Mouse (Mus musculus): ENCODE results near the gene Mapt. TPM values are rescaled to one million over a fixed set of nuclear protein-coding genes. Genes with fewer than 3 reads are reported as not detected.

The Mapt gene
- polyA plus RNA-seq, 1 experiment from 2014 or later, result 939 TPM

GRCm38 (mm10) chr11:104230066-104230778 is 968 bp upstream of the Mapt start:
- no peaks in the 10 kb centered on the region for H3K27me3 ChIP-seq (ENCODE audit: control insufficient read depth, insufficient read depth, low read length)
- DNase-seq (ENCODE audit: low spot score) (no peak), ATAC-seq (ENCODE audit: low FRiP score) (no peak)
- peaks cover 16% of the 10 kb centered on the region for H3K4me1 ChIP-seq (replicated peaks; ENCODE audit: control insufficient read depth, insufficient read depth, low read length)
- peak overlapping the region; percentile 98 for H3K9ac ChIP-seq
- H3K27ac ChIP-seq, result peak overlapping the region; percentile 98
- H3K36me3 ChIP-seq (replicated peaks; ENCODE audit: control insufficient read depth, insufficient read depth), result no peaks in the 10 kb centered on the region
- peak overlapping the region; percentile 83 for H3K4me3 ChIP-seq (replicated peaks; ENCODE audit: low read length)
- no peaks in the 10 kb centered on the region for H3K9me3 ChIP-seq (ENCODE audit: control insufficient read depth, low read length)
- peak overlapping the region; percentile 83 for H3K4me2 ChIP-seq (replicated peaks)
- WGBS, result 12% methylated on average over 9 of the region's 9 CpGs

- WGBS, result under 1% methylated on average over 69 of the region's 72 CpGs
- Histone ChIP-seq H3K9ac (peak overlapping the region; percentile 98), H3K9me3 (ENCODE audit: control insufficient read depth, low read length) (no peaks in the 10 kb centered on the region)
These were observed 1.2 kb downstream of the Mapt start for GRCm38 (mm10) chr11:104232141-104233061.

GRCm38 (mm10) chr11:104233101-104233500 is 1.9 kb downstream of the Mapt start:
- Histone ChIP-seq H3K4me2 (replicated peaks) (peak overlapping the region; percentile 83), H3K4me3 (replicated peaks; ENCODE audit: low read length) (peak overlapping the region; percentile 83), H3K36me3 (replicated peaks; ENCODE audit: control insufficient read depth, insufficient read depth) (no peaks in the 10 kb centered on the region), H3K4me1 (replicated peaks; ENCODE audit: control insufficient read depth, insufficient read depth, low read length) (peaks cover 45% of the 10 kb centered on the region), H3K27me3 (ENCODE audit: control insufficient read depth, insufficient read depth, low read length) (peaks cover 4% of the 10 kb centered on the region; the same call in 1 of the 2 replicates), H3K9me3 (ENCODE audit: control insufficient read depth, low read length) (no peaks in the 10 kb centered on the region), H3K9ac (peak overlapping the region; percentile 98), H3K27ac (peak overlapping the region; percentile 98)
- ATAC-seq (ENCODE audit: low FRiP score), result no peak
- no peak for DNase-seq (ENCODE audit: low spot score)
- 0% methylated on average over 10 of the region's 10 CpGs for WGBS

More at GRCm38 (mm10) chr11:104232141-104233061, 1.2 kb downstream of the Mapt start:
- Histone ChIP-seq H3K4me2 (replicated peaks) (peak overlapping the region; percentile 83), H3K4me3 (replicated peaks; ENCODE audit: low read length) (peak overlapping the region; percentile 83), H3K27ac (peak overlapping the region; percentile 98), H3K36me3 (replicated peaks; ENCODE audit: control insufficient read depth, insufficient read depth) (no peaks in the 10 kb centered on the region), H3K27me3 (ENCODE audit: control insufficient read depth, insufficient read depth, low read length) (peaks cover 4% of the 10 kb centered on the region; the same call in 1 of the 2 replicates), H3K4me1 (replicated peaks; ENCODE audit: control insufficient read depth, insufficient read depth, low read length) (peaks cover 38% of the 10 kb centered on the region)
- peak; percentile 76 for DNase-seq (ENCODE audit: low spot score)
- peak; percentile 74 for ATAC-seq (ENCODE audit: low FRiP score)

- Histone ChIP-seq H3K9ac (peak overlapping the region; percentile 98), H3K36me3 (replicated peaks; ENCODE audit: control insufficient read depth, insufficient read depth) (no peaks in the 10 kb centered on the region), H3K27me3 (ENCODE audit: control insufficient read depth, insufficient read depth, low read length) (peaks cover 4% of the 10 kb centered on the region; the same call in 1 of the 2 replicates), H3K4me1 (replicated peaks; ENCODE audit: control insufficient read depth, insufficient read depth, low read length) (peaks cover 48% of the 10 kb centered on the region), H3K27ac (peak overlapping the region; percentile 98), H3K4me2 (replicated peaks) (peak overlapping the region; percentile 83), H3K4me3 (replicated peaks; ENCODE audit: low read length) (peak overlapping the region; percentile 83), H3K9me3 (ENCODE audit: control insufficient read depth, low read length) (no peaks in the 10 kb centered on the region)
- no peak for DNase-seq (ENCODE audit: low spot score)
- ATAC-seq (ENCODE audit: low FRiP score), result no peak
- WGBS, result 2% methylated on average over 30 of the region's 30 CpGs
These were observed 2.5 kb downstream of the Mapt start for GRCm38 (mm10) chr11:104233574-104234206.

GRCm38 (mm10) chr11:104234680-104235079 is 3.5 kb downstream of the Mapt start:
- WGBS, result 35% methylated on average over 6 of the region's 6 CpGs
- H3K27me3 ChIP-seq (ENCODE audit: control insufficient read depth, insufficient read depth, low read length), result peaks cover 4% of the 10 kb centered on the region; the same call in 1 of the 2 replicates
- H3K27ac ChIP-seq, result no peak overlapping the region
- H3K9me3 ChIP-seq (ENCODE audit: control insufficient read depth, low read length), result no peaks in the 10 kb centered on the region
- H3K9ac ChIP-seq, result peak overlapping the region; percentile 98
- peak overlapping the region; percentile 83 for H3K4me2 ChIP-seq (replicated peaks)
- peaks cover 48% of the 10 kb centered on the region for H3K4me1 ChIP-seq (replicated peaks; ENCODE audit: control insufficient read depth, insufficient read depth, low read length)
- H3K4me3 ChIP-seq (replicated peaks; ENCODE audit: low read length), result peak overlapping the region; percentile 83
- no peak for ATAC-seq (ENCODE audit: low FRiP score)
- DNase-seq (ENCODE audit: low spot score), result no peak
- no peaks in the 10 kb centered on the region for H3K36me3 ChIP-seq (replicated peaks; ENCODE audit: control insufficient read depth, insufficient read depth)

GRCm38 (mm10) chr11:104235881-104236280 is 4.7 kb downstream of the Mapt start:
- H3K4me1 ChIP-seq (replicated peaks; ENCODE audit: control insufficient read depth, insufficient read depth, low read length), result peaks cover 43% of the 10 kb centered on the region
- peaks cover 4% of the 10 kb centered on the region; the same call in 1 of the 2 replicates for H3K27me3 ChIP-seq (ENCODE audit: control insufficient read depth, insufficient read depth, low read length)
- peak overlapping the region; percentile 83 for H3K4me2 ChIP-seq (replicated peaks)
- H3K4me3 ChIP-seq (replicated peaks; ENCODE audit: low read length), result peak overlapping the region; percentile 83
- ATAC-seq (ENCODE audit: low FRiP score) (no peak), DNase-seq (ENCODE audit: low spot score) (no peak)
- H3K36me3 ChIP-seq (replicated peaks; ENCODE audit: control insufficient read depth, insufficient read depth), result no peaks in the 10 kb centered on the region
- peak overlapping the region; percentile 98; the same call in 1 of the 2 replicates for H3K9ac ChIP-seq
- no peak overlapping the region for H3K27ac ChIP-seq
- WGBS, result 73% methylated on average over 2 of the region's 2 CpGs
- H3K9me3 ChIP-seq (ENCODE audit: control insufficient read depth, low read length), result no peaks in the 10 kb centered on the region

- Histone ChIP-seq H3K9me3 (ENCODE audit: control insufficient read depth, low read length) (no peaks in the 10 kb centered on the region), H3K4me2 (replicated peaks) (peak overlapping the region; percentile 83), H3K27me3 (ENCODE audit: control insufficient read depth, insufficient read depth, low read length) (peaks cover 4% of the 10 kb centered on the region; the same call in 1 of the 2 replicates), H3K9ac (no peak overlapping the region), H3K27ac (no peak overlapping the region), H3K36me3 (replicated peaks; ENCODE audit: control insufficient read depth, insufficient read depth) (no peaks in the 10 kb centered on the region), H3K4me1 (replicated peaks; ENCODE audit: control insufficient read depth, insufficient read depth, low read length) (peaks cover 43% of the 10 kb centered on the region), H3K4me3 (replicated peaks; ENCODE audit: low read length) (no peak overlapping the region)
- ATAC-seq (ENCODE audit: low FRiP score) (no peak), DNase-seq (ENCODE audit: low spot score) (no peak)
- WGBS, result 47% methylated on average over 7 of the region's 7 CpGs
These were observed 6.0 kb downstream of the Mapt start for GRCm38 (mm10) chr11:104237226-104237625.

- no peak overlapping the region for H3K4me2 ChIP-seq (replicated peaks)
- H3K4me3 ChIP-seq (replicated peaks; ENCODE audit: low read length), result no peak overlapping the region
- no peak for ATAC-seq (ENCODE audit: low FRiP score)
- no peak overlapping the region for H3K27ac ChIP-seq
- no peaks in the 10 kb centered on the region for H3K9me3 ChIP-seq (ENCODE audit: control insufficient read depth, low read length)
- no peak overlapping the region for H3K9ac ChIP-seq
- no peak for DNase-seq (ENCODE audit: low spot score)
- peaks cover 43% of the 10 kb centered on the region for H3K4me1 ChIP-seq (replicated peaks; ENCODE audit: control insufficient read depth, insufficient read depth, low read length)
- no peaks in the 10 kb centered on the region for H3K36me3 ChIP-seq (replicated peaks; ENCODE audit: control insufficient read depth, insufficient read depth)
- WGBS, result 61% methylated on average over 13 of the region's 13 CpGs
- peaks cover 4% of the 10 kb centered on the region; the same call in 1 of the 2 replicates for H3K27me3 ChIP-seq (ENCODE audit: control insufficient read depth, insufficient read depth, low read length)
These were observed 7.0 kb downstream of the Mapt start for GRCm38 (mm10) chr11:104237958-104238747.
